Mouse (Mus musculus) heart, postnatal 4 days (tissue): ENCODE data around the gene Rcor2. TPM values are rescaled to one million over a fixed set of nuclear protein-coding genes. Genes with fewer than 3 reads are reported as not detected.

Source experiments
- DNase-seq: peaks from one replicate; pipeline ENCODE4 v3.0.0; 2021
- total RNA-seq, 2 experiments: library from RNA; stranded (reverse); gene quantifications; 2 replicates each; pipeline ENCODE4 v1.2.3; 2021

Rcor2 gene
- total RNA-seq, 2 experiments from 2014 or later: 19.0 to 19.2 TPM

DNA sequence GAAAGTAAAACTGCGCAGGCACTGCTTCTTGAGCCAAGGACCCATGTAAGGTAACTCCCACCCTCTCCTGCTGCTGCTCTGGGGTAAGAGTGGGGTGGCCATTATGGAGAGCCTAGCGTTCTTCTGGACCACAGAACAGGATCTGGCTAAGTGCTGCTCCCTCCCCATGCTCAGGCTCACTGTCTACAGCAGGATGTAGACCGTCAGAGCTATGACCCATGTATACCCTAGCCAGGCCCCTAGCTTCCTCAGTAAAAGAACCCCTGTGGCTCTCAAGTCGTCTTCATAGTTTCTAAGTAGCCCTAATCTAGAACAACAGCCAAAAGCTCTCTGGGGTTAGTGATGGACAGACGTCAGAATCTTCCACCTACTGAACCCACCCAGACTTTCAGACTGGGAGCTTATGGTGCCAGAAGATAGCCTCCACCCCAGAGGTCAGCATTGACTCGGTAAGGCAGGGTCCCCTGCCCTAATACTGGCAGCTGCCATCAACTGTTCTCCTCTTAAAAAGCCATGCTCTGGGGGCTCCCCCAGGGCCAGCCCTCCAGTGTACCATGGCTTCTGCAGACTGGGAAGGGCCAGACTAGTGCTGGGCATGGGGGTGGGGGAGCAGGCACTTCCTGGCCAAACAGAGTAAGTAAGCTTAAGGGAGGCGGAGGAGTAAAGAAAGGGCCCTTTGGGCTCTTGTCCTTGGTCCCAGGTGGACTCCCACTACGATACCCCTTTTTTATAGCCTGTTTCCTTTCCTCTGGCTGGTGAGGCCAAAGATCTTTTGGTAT, 27.2 kb downstream of the Rcor2 start:
- DNase-seq: no peak

DNA sequence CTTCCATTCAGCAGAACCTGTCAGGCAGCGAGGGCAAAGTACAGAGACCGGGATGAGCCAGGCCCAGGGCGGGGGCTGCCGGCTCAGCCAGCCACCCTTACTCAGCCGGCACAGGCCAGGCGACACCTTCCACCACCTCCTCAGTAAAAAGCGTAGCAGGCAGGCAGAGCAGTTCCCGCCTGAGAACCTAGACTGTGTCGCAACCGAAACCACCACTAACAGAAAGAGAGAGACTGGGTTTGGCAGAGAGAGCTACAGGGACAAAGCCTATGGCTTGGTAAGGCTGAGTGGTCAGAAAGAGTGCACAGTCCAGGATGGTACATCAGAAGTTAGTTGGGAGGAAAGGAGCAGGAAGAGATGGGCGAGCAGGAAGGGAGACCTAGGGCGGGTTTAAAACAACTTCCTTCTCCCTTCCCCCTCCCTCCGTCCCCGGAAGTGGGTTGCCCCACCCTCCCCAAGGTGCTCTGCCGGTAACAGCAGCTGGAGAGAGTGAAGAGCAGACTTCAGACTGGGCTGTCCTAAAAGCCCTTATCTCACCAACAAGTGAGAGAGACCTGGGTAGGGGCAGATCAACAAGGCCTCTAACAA, 28.0 kb downstream of the Rcor2 start:
- DNase-seq: no peak

DNA sequence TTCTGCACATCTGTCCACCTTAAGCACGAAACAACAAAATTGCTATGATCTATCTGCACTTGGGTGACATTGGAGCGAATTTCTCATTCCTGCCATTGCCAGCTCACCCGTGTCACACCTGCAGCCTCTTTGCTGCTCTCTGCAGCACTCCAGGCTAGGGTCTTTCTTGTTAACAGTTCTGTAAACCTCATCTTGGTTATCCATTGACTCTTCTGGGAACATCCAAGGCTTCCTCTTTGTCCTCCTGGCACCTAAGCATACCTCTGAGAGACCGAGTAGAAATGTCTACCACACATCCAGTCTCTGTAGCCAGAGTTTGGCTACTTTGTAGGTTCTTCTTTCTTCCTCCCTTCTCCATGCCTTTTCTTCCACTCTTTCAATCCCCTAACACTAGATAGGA, 28.8 kb downstream of the Rcor2 start:
- DNase-seq: no peak

DNA sequence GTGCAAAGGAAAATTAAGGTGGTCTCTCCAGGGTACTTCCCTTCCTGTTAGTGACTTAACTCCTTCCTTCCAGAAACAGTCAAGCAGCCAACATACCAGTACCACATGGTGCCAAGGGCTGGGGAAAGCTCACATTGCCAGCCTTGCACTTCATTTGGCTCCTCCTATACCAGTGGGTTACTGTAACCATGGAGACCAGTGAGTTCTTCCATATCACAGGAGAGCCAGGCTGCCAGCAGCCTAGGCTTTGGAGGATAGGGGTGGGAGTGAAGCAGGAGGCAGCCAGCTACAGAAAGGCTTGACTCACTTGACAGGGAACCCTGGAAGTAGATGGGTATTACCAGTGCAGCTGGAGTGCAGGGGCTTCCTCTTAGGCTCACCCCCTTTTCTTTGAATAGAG, 31.9 kb downstream of the Rcor2 start:
- no peak for DNase-seq

DNA sequence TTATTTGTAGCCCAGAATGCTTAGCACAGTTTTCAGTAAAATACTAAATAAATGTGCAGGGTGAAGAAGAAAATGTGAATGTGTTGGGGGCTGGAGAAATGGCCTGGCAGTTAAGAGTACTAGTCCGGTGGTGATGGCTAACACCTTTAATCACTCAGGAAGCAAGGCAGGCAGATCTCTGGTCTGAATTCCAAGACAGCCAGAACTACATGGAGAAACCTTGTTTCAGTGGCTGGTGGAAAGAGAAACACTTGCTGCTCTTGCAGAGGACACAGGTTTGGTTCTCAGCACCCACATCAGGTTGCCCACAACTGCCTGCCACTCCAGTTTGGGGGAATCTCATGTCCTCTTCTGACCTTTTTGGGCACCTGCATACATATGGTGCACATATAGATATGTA, 33.0 kb downstream of the Rcor2 start:
- DNase-seq: no peak

DNA sequence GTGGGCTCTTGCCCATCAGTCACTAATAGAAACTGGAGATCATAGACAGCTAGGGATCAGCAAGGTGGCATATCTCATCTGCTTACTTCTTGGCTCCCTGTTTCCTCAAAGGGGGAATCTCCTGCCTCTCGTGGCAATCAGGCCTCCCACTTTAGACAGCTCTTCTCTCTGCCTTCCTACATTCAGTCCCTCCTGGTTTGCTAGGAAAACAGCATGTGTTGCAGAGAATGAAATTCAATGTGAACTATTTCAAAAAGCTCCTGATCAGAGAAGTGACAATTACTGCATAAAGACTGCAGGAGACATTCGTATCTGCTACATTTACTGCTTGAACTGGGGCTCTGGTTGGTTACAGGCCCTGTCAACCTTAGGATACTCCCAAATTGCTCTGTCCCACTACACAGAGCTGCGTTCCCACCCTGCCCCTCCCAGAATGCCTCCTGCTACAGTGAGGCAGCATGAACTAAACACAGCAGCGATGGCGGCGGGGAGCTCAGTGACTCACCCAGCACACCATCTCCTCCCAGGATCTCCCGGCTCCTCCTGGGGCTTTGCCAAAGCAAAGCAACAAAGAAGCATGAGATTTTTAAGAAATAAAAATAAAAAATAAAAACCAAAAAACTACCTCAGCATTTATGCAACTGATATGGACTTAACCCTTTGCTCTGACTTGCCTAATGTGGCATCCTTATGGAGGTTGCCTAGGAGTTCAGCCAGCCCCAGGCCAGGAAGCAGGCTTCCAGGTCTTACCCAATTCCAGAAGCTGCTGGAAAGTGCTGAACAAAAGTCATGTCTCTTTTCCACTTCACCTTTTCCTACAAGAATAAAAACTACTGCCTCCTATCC, 34.7 kb downstream of the Rcor2 start:
- DNase-seq: no peak

DNA sequence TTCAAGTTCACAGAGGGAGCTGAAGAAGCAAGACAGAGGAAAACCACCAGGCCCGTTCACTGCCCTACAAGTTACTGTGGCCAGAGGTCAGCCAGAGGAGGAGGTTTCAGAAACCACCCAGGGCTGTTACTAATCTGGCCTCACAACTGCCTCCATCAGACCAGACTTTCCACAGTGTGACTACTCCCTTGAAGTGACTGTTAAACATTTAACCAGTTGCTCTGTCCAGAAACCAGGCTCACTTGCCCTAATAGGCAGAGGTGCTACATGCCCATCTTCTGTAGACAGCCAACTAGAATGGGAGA, 35.3 kb downstream of the Rcor2 start:
- DNase-seq: no peak

DNA sequence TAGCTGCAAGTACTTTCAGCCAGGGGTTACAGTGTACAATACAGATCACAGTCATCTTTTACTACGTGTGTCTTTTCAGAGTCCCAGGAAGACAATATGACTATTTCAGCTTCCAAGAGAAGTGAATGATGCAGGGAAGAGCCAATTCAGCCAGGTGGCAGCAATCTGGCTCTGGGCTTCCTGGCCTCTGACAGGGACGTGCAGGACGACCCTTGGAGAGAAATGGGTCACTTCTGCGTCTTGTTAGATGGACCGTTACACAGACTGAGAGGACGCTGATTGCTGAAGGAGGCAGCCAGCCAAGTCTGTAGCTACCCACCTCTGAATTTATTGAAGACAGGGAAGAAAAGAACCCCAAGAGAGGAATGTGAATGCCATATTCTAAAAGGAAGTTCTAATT, 36.7 kb downstream of the Rcor2 start:
- DNase-seq: no peak

DNA sequence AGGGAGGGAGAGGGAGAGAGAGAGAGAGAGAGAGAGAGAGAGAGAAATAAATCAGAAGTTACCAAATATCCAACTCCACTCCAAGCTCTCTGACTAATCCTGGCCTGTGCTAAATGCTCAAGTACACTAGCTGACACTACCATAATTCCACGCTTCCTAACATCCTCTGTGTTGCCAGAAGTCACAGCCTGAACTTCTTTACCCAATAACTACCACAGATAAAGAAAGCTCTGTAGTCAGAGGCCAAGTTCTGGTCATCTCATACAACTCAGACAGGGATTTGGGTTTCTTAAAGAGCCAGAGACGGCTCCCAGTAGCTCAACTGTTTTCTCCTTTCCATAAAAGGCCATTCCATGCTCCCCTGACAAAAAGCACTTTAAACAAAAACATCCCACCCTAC, 37.7 kb downstream of the Rcor2 start:
- no peak for DNase-seq

DNA sequence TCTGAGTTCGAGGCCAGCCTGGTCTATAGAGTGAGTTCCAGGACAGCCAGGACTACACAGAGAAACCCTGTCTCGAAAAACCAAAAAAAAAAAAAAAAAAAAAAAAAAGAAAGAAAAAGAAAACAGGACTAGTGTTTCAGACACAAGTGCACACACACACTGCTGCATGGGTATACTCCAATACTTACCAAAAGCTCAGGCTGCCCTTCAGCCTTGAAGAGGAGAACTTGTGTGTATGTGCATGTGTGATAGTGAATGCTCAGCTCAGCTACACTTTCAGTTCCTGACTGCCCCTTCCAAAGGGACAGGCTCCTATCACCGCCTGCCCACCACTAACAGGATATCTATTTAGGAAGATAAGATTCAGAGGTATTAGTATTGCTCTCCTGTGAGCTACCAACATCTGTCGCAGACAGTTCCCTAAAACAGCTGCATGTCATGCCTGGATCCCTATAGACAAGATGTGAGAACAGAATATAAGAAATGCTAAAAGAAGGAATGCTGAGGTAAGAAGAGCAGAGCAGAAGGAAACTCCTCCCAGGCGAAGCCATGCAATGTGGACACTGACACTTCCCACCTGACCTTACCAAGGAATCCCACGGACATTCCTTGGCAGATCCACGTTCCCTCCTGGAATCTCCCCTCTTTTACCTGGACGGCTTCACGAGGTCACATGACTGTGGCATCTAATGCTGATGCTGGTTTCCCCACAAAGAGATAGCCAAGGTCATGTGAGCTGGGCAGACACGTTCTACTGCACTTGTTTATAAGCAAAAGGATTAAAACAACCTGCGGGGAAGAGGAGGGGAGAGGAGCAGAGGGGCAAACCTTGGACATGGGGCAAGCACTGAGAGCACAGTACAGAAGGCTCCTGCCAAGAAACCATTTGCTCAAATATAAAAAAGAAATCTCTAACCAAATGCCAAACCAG, 38.5 kb downstream of the Rcor2 start:
- no peak for DNase-seq

DNA sequence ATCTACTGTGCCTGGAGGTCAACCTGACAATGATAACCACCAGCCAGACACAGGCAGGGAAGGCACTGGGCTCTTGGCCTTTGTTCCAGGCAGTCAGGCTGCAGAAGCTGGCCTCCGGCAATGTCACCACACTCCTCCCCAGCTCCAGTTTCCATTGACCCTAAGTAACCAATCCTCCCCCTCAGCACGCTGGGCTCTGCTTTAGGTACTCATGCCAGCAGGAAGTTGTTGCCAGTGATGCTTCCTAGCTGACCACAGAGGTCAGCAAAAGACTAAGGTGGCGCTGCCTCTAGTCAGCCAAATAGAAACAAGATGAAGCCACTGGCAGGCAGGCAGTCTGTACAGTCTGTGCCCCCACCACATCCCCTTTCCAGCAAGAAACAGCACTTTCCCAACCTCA, 39.8 kb downstream of the Rcor2 start:
- no peak for DNase-seq

DNA sequence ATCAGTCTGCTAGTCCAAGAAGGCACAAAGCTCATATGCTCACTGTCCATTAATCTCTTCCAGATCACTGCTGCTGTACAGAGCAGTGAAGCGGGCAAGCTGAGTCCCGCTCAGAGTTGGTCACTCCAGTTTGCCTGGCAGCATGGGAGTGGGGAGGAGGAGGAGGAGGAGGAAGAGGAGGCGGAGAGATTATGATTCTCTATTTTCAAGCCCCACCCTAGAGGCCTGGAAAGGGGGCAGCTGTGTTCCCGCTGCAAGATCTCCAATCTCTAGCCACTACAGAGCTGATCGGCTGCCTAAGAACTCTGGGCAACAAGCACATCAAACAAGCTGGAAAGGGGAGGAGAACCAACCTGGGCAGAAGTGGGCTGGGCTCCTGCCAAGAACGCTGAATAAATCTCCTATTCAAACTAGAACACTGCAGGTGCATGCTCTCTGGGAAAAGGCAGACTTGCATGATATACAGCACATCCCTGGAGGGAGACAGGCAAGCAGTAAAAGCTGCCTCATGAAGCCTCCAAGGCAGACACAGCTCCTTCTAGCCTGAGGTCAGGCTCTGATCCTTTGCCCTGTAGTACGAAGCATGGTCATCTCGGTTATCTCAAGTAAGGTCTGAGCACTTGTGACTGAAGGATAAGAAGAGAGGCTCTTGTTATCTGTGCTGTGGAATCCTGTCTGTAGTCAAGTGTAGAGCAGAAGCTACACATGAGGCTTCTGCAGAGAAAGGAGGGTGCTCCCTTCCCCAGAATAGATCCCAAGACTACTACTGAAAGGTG, 41.1 kb downstream of the Rcor2 start:
- DNase-seq: peak; percentile 29

DNA sequence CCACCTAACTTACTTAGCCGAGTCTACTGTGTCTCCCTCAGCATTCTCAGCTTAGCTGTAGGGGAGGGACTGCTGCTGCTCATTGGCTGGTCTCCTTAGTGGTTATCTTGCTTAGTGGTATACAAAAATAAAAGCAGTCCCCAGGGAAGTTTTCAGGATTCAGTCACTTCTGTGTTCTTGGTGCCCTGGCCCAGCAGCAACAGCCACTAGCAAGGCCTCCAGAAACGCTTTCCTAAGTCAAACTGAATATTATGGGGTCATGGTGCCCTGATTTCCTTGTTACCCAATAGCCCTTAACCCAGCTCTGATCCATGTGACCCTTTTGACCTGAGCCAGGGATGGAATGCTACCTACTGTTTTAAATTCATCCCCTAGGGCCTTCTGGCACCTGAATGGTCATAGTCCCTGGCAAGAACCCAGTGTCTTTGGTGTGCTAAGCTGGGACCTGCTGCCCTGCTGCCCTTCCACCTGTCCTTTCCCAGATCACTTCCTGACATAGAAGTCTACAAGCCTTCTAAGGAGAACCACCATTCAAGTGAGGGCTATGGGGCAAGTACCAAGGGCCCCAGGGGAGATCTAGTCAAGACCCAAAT, 42.7 kb downstream of the Rcor2 start:
- no peak for DNase-seq

DNA sequence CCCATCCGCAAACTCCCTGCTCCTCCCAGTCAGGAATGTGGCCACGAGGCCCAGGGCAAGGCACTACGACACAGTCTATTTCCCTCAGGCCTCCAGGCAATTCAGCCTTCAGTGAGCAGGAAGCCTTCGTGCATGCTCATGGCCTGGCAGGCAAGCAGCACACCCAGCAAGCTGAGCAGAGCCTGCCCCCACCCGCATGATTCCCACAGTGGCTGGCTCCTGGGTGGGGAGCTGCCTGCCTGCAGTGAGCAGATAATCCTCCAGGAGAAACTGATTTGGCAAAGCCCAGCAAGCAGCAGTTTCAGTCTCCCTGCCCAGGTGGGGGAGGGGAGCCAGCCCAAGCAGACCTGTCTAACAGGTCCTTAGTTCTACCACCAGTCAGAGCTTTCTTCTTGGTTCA, 43.6 kb downstream of the Rcor2 start:
- peak; percentile 59 for DNase-seq

DNA sequence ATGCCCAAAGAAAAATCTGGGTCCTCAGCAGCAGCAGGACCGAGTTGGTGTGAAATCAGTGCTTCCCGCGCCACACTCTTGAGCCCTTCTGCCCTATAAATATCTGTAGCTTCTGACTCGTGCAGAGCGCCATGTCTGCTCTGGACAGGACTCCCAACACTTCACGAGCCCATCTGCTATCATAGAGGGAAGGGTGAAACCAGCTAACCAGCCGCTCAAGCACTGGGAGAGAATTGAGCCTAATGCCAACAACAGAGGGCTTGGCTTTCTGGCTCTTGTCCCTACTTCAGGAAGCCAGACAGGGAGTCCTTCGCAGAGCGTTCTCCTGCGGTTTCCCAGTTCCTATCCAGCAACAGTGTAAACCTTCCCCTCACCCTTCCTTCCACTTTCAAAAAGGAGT, 44.2 kb downstream of the Rcor2 start:
- DNase-seq: peak; percentile 57

DNA sequence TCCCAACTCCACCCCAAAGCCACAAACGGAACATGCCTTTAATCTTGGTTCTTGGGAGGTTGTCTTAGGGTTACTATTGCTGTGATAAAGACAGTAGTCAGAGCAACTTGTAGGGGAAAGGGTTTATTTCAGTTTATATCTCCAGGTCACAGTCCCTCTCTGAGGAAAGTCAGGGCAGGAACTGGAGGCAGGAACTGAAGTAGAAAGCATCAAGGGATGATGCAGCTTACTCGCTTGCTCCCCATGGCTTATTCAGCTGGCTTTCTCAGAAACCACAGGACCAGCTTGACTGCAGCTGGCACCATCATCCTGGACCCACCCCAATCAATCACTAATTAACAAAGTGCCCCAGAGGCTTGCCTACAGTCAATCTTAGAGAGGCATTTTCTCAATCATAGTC, 46.5 kb downstream of the Rcor2 start:
- no peak for DNase-seq

DNA sequence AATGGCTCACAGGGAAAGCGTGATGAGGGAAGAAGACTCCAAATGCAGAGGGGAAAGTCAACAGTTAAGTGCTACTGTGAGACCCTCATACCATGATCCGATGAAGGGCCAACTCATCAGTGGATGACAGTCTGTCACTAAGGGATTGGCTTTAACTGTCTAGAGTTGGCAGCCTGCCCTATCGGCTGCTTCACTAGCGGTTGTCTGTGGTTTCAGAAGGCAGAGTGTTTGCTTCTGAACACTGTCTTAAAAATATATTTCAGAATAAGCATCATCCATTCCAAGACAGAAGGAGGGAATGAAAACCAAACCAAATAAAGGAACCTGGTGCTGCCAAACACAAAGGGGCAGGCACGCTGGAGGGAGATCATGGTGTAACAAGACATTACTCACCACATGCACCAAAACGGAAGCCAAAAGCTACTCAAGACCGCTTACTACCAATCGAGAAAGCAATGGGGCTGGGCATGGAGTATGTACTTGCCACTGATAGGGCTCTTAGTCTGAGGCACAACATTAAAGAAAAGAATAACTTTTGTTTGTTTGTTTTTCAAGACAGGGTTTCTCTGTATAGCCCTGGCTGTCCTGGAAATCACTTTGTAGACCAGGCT, 48.0 kb downstream of the Rcor2 start:
- DNase-seq: no peak

DNA sequence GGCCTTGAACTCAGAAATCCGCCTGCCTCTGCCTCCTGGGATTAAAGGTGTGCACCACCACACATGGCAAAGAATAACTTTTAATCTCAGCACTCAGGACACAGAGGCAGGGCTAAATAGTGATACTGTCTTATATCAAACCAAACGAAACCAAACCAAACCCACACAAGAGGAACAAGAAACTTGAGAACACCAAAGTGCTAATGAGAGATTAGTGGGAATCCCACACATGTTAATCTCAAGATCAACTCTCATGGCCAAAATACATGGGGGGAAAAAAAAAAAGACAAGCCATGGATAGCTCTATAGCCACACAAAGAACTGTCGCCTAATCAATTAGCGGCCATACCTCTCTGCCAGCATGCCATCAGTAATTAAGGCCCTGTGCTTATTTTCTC, 48.5 kb downstream of the Rcor2 start:
- no peak for DNase-seq

DNA sequence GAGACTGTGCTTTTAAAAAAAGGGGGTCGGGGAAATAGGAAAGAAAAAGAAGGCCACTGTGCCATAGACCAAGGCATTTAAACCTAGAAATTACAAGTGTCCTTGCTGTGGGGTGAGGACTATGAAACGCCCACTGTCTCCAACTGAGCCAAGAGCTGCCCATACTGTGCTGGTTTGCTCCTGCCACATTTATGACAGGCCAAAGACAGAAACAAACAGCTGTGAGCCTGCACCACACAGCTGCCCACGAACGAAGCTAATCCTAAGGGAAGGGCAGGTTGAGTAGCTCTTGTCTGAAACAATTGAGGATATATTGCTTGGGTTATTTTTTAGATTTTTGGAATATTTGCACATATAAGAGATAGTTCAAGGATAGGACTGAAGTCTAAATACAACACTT, 49.7 kb downstream of the Rcor2 start:
- DNase-seq: no peak

DNA sequence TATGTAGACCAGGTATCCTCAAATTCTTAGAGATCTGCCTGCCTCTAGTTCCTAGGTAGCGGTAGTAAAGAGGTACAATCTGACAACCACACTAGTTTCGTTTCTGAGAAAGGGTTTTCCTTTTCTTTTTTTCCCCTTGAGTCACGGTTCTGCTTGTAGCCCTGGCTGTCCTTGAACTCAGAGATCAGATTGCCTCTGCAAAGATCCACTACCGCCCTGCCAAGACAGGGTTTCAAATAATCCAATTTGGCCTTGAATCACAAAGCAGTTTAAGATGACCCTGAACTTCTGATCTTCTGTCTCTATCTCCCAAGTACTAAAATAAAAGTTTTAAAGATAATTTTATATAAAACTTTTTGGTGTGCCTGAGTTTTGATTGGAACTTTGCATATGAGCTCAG, 50.6 kb downstream of the Rcor2 start:
- DNase-seq: no peak

DNA sequence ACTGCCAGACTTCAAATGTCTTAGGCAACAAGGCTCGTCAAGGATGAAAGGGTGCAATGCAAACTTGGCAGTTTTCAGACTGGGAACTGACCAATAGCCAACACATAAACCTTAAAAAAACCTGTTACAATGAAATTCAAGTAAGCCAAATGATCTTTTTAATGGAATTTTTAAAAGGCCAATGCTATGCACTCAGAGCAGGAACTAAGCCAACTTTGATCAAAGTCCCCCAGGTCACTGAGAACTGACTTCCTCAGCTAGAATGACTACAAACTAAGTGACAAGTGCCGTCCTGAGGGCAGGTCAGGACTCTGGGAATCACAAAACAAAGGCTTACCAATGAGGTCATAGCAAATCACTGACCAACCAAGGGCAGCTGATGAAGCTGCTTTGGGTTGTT, 53.1 kb downstream of the Rcor2 start:
- no peak for DNase-seq
